Mouse (Mus musculus) layer of hippocampus, postnatal 14 days (tissue): ENCODE results near the gene Ppm1e. TPM values are rescaled to one million over a fixed set of nuclear protein-coding genes. Genes with fewer than 3 reads are reported as not detected.

Experiments
- DNase-seq, 2 experiments: peaks; one replicate each; pipeline ENCODE4 v3.0.0; 2021 to 2022; ENCODE audit warnings: low spot score in 2 of 2, mixed read lengths in 1 of 2
- long read RNA-seq, 2 experiments: library from polyadenylated mRNA; stranded (forward); transcript quantifications; one replicate each; pipeline ENCODE4 v2.0.0; 2021
- total RNA-seq, 2 experiments: library from RNA; stranded (reverse); gene quantifications; 2 replicates each; pipeline ENCODE4 v1.2.3; 2021

Ppm1e gene
- total RNA-seq = 100 to 1,000 TPM; 303 to 329 TPM
- long read RNA-seq, experiment 1, full-length matches to known transcripts = 67 of 130 reads
- long read RNA-seq, experiment 1, partial matches to known transcripts = 17 of 130 reads
- long read RNA-seq, experiment 1, other reads (novel, unspliced or antisense) = 46 of 130 reads
- long read RNA-seq, experiment 2, full-length matches to known transcripts = 55 of 118 reads
- long read RNA-seq, experiment 2, partial matches to known transcripts = 49 of 118 reads
- long read RNA-seq, experiment 2, other reads (novel, unspliced or antisense) = 14 of 118 reads

DNA sequence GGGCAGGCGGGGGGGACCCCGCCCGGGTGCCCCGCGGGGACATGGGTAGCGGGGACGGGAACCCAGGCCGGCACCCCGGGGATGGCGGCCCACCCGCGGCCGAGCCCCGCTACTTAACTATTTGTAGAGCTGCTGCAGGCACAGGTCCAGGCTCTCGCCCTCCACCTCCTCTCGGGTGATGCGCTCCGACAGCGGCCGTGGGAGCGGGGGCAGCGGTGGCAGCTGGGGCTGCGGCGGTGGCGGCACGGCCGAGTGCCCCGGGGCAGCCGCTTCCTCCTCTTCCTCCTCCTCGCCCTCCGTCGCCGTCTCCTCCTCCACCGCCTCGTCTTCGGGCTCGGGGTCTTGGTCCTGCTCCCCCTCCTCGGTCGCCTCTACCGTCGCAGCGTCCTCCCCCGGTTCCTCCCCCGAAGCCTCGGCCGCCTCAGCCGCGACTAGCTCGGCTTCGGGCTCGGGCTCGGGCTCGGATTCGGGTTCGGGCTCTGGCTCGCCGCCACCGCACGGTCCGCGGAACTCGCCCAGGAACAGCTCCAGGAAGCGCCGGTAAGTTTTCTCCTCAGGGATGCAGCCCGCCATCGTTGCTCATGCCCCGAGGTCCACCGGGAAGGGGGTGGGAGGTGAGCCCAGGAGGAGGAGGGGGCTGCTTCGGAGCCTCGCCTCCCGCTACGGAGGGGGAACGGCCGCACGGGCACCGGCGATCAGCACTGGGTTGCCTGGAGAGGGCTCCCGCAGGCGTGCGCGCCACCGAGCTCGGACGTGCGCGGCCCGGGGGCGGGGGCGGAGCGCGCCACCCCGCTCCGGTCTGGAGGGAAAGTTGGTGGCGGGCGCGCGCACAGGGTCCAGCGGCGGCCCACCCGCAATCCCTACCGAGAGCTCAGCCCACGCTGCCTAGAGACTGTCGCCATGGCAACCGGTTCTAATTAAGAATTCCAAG is at the start of gene Ppm1e:
Ppm1e (minus strand) TSS at position 693 of the 931 bp plus-strand sequence.
- DNase-seq = peak; percentile 85 to 88

DNA sequence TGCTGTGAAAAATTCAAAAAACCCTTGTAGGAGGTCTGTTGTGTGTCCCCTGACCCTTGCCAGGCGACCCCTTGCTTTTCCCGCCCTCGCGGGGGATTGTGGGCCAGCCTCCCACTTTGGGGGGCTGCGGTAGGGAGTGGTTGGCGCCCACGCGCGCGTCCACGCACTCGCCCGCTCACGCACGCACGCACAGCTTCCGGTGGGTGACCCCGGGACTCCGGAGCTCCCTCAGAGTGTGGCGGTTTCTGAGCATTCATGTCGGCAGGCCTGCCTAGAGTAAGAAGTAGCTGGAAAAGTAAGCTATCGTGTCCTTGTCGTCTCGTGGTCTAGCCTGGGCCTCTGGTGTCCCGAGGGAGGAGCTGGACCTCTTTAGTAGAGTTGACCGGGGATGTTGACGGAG is 46.1 kb upstream of the Ppm1e start, which contains the start of the genes Rad51c and Tex14:
Rad51c (minus strand) TSS at position 79 of the 400 bp plus-strand sequence.
Tex14 (plus strand) TSS at position 190 of the 400 bp plus-strand sequence.
- no peak for DNase-seq

DNA sequence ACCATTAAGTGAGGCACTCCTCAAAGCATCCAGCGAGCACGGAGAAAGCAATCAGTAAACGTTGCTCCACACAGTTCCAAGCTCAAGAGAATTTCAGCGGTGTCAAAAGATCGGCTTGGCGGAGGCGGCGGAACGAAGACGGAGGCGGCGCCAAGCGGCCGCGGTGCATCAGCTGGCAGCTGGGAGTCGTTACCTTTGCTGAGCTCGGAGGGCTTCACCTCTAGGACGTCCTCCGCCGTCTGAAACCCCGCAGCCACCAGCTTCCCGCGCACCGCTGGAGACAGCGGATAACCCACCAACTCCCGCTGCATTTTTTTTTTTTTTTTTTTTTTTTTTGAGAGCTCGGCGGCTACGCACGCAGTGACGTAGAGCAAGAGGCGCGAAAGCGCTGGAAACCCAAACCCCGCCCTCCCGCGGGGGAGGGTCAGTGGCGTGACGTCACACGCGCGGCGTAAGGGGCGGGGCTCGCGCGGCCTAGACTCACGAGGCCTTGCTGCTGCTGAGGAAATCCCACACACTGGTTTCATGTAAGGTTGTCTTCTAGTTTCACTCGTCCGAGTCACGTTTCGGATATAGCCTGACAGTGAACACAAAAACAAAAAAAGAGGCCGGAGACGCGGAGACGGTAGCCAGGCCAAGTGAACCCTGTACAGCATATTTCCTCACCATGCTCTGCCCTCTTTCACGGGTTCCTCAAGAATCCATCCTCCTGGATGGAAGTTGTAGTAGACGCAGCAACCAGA is 45.5 kb upstream of the Ppm1e start:
- peak; percentile 93 to 95 for DNase-seq

DNA sequence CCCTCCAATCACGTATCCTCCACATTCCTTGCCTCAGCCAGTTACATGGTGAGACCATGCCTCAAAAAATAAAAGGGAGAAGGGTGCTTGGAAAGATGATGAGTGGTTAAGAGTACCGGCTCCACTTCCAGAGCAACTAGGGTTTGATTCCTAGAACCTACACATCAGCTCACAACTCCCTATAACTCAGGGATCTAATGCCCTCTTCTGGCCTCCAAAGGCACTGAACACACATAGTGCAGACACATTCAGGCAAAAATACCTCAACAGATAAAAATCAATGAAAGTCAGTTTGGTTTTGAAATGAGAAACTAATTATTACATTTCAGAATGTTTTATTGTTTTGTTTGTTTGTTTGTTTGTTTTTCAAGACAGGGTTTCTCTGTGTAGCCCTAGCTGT is 39.6 kb upstream of the Ppm1e start:
- DNase-seq = no peak

DNA sequence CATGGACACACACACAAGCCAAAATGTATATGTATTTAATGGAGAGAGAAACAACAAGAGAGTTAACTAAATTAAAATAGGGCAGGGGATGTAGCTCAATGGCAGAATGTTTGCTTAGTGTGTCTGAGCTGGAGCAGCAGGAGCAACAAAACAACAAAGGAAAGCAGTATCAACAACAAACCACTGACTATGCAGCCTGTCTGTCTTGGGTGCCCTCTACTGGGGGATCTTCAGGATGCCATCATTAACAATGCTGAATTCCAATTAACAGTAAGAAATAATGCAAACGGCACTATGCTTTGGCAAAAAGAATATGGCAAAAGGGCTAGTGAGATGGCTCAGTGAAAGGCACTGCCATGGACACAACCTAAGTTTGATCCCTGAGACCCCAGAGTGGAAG is 35.0 kb upstream of the Ppm1e start:
- peak; percentile 54 to 66 for DNase-seq

DNA sequence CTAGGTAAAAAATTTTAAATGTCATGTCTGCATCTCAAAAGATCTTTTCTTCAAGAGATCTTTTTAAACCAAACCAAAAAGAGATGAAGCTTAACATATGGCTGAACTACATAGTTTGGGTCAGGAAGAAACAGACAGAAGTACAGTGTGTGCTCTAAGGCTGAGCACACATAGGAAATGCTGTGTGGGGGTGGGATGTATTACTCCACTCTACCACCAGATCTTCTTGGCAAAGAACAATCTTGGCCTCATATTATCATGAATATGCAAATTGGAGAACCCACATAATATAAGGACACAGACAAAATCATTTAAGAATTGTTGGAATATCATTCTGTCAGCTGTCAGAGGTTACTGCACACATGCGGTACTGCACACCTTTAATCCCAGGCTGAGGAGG is 26.9 kb upstream of the Ppm1e start:
- peak in 1 of 2 experiments; percentile 47 for DNase-seq

DNA sequence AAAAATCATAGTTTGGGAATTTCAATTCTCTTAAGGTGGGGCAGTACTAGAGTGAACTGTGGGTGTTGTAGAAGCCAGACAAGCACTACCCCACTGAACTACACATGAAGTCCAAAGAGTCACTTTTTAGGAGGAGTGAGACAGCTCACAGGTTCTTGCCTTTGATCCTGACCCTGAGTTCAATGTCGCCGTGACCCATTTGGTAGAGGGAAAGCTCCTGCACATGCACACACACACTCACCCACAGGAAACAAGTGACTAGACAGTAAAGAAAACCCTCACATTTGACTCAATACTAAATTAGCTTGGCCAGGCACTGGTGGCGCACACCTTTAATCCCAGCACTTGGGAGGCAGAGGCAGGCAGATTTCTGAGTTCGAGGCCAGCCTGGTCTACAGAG is 25.7 kb upstream of the Ppm1e start:
- no peak for DNase-seq

DNA sequence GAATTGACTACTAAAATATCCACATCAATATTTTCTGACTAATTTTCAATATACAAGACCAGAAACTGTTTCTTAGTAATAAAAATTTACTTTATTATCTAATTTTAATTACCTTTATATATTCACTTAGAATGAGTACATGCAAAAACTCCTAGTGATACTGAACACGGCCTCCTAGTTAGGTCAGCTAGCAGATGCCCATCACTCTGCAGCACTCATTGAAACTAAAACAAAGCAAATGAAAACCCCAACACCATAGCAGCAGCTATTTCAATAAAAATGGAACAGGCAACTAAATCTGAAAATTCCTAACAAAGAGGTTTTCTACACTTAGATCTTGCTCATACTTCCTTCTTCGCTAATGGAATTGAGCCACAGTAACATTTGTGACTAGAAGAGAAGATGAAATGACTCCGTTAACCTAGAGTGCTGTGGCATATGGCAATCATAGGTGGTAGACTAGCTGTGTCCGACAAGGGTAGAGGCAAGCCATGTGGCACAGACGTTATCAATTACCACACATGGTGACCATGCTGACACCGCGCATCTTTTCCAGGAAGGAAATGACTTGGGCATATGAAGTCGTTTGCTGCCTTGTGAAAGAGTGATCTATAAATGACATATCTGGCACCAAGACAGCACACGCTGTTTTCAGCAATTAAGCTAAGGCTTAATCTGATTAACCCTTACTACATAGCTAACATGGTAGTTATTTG is 9.2 kb upstream of the Ppm1e start:
- no peak for DNase-seq

DNA sequence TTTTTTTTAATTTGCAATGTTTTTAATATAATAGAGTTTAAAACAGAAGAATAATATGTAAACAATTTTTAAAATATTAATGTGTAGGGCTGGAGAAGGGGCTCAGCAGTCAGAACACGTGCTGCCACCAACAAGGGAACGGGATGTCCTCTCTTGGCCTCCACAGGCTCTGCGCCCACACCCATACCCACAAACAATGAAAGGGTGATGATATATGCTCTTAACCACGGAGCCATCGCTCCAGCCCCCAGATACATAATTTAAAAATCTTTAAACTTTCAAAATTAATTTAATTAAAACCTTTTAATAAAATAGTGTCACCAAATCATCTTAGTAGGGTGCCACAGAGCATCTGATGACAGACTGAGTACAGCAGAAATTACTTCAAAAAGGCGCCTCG is 8.2 kb upstream of the Ppm1e start:
- no peak for DNase-seq

DNA sequence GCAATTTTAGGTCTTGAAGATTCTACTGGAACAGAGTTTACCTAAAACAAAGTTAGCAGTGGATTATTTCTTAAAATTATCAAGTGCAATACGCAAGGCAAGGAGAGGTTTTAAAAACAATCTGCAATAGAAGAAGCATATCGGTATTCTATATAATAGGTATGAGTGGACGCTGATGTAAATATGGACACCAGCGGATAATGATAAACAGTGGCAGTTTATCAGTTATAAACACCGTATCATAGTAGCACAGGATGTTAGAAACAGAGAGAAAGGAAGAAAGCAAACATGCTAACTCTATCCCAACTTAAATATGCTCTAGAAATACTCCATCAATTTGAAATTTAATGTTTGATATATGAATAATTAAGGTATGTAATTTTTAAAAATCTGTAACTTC is 6.3 kb upstream of the Ppm1e start:
- DNase-seq = no peak

DNA sequence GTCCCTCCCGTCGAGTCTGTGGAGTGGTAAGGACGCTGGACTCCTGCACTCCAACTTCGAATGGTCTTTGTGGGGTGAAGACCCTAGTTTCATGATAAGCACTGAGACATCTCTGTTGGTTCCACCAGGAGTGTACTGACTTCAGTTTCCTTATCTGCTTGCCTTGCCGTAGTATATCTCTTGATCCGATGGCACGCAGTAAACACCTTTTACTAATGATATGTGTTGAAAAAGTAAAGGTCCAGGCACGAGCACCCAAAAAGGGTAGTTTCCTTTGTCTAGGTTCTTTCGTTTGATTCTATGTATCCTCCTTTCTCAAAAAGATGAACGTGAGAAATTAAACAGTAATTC is 414 bp upstream of the Ppm1e start:
- no peak for DNase-seq

DNA sequence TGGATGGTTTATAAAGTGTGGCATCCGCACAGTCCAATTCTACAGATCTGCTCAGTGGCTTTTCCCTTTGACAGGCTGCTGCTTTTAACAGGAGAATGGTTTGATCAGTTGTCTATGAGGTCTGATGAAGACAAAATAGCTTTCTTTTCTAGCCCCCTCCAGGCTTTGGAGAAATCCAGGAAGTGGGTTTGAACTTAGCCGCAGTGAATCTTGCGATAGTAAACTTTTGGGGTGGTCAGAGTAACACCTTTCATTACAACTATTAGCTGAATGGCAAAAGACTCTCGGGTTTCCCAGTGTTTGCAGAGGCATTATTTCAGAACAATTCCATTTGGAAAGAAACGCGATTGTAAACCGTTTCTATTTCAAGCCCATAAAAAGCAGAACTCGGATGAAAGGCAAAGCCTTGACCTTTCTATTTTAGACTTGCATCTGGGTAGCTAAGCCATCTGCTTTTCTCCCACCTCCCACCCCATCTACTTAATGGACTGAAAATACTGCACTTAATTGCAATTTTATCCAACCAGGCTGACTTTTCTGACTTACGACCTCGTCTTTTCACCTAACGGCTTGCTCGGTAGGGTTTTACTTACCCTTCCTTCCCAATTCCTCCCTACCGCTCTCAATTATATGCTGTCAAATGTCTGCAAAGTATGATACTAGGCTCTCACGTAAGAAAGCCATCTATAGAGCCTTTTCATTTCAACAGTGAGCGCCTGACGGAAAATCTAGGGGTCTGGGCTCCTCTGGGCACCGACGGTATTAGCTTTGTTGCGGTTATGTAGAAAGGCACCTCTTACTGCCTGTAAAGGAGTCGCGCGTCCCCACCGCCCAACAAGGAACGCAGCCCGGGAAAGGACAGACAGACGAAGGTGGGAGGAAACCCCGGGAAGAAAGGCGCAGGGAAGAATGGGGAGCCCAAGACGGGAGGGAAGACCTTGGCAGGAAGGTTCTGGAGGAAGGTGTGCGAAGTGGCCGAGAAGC is 1.2 kb downstream of the Ppm1e start:
- peak in 1 of 2 experiments; percentile 16 for DNase-seq

DNA sequence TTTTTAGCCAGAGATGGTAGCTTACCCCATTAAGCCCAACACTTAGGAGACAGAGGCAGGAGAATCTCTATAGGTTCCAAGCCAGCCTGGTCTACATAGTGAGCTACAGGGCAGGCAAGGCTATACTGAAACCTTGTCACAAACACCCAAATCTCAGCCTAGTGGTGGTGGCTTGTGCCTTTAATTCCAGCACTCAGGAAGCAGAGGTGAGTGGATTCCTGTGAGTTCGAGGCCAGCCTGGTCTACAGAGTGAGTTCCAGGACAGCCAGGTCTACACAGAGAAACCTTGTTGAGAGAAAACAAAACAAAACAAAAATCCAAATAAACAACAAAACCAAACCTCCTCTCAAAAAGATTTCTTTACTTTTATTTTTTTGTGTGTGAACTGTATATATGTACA is 4.0 kb downstream of the Ppm1e start:
- DNase-seq = no peak

DNA sequence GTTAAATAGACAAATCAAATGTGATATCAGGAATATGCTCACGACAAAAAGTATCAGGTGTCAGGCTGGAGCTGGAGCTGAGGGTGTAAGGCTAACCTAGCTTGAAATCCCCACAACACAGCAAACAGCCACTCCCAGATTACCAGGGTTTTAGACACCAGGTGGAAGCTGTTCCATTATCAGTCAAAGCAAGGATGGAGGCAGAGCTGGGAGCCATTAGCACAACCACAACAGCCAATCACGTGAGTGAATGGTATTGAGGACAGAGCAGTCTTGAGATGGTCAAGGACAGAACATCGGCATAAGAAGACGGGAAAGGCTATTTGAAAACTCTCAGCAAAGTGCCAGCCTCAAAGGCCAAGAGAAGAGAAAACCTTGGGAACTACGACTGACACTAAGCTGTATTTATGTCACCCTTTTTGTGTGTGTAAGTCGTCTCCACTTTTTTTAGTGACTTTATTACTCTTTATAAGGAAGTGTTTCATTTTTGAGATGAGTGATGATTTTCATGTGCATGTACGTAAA is 5.1 kb downstream of the Ppm1e start:
- no peak for DNase-seq

DNA sequence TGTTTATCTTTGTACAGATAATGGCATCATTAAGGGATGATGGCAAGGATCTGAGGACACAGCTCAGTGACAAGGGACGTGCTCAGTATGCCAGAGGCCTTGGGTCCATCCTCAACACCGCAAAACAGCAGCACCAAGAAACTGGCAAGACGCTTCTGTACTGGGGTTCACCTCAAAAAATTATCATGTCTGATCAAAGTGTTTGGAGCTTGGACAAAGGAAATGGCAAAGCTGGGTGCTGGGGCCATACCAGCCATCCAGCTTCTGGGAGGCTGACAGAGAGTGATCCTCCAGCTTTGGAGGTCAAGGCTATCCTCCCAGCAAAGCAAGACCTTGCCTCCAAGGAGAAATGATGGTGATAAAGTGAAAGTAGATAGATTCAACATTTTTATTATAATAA is 32.4 kb downstream of the Ppm1e start:
- DNase-seq = no peak

DNA sequence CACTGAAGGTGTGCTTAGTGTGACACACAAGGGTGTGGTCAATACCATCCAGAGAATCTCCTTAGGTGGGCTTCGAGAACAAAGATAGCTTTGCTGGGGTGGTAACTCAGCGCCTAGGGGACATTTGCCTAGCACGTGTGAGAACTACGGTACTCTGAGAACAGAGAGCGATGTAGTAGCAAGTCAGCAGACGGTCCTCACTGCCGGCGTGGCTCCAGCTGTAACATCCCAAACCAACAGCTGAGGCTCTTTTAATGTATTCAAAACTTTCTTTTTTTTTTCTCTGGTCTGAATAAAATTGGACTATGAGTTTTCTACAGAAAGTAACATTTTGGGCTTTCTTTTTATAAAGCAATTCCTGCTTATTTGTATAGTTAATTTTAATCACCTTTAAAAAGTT is 36.3 kb downstream of the Ppm1e start:
- DNase-seq = no peak

DNA sequence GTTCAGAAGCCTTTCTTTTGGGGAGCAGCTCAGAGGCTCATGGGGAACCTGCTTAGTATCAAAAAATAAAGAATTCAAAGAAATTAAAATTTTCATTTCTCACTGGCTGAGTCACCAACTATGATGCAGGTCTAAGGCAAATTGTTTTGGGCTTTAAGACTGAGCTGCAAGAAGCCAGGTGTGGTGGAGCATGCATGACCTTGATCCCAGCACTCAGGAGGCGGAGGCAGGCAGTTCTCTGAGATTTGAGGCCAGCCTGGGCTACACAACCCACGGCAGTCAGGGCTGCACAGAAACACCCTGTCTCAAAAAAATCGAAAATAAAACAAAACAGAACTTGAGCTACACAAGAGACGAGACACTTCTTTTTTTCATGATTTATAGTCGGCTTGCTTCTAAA is 38.8 kb downstream of the Ppm1e start:
- DNase-seq = no peak

DNA sequence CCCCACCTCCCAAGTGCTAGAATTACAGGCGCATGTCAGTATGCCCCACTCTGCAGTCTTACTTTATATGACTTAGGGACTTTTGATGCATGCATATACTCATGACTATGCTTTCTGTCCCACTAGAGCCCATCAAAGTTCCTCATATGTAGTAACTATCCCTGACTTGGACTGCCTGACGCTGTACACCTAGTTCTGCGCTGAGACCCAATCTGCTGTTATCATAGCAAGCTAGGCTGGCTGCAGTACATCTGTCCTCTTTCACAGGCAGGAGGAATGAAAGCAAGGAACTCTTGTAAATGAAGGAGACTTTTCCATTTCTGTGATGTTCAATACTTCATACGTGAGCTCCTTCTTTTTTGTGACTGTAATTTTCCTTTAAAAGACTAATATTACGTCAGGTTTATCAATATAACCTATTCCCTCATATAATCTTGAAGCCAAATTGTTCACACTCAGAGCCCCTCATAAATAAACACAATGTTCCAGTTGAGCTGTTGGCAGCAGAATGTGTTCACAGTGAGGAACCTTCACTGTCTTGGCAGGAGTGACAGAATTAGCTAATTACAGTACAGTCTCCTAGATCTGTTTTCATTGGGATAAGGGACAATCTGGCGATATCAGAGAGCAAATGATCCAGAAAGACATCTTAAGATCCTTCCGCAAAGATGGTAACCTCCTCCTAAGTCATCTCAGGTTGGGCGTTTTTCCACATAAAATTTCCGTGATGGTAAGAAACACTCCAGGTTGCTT is 39.7 kb downstream of the Ppm1e start:
- DNase-seq = peak in 1 of 2 experiments; percentile 70

DNA sequence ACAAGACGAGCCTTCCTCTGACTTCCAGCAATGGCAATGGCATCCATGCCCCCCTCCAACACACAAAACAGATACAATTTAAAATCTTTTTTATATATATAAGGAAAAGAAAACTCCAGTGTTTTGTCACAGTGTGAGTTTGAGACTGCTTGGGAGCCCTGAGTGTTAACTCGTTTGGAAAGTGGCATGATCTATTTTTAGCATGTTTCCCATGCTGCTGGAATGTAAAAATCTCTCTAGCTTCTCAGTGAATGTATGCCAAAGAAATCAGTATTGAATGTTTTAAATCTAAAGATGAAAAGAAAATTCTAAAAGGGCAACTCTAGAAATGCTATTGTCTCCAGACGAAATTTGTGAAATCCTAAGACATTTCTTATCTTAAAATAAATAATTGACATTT is 45.3 kb downstream of the Ppm1e start:
- no peak for DNase-seq
